Mouse (Mus musculus): ENCODE measurements around the gene Gltpd2. TPM values are rescaled to one million over a fixed set of nuclear protein-coding genes. Genes with fewer than 3 reads are reported as not detected.
A peak's percentile ranks its signal among the peaks of the same experiment; 100 is the strongest.

Gene Gltpd2
- polyA plus RNA-seq, 1 experiment: not detected

DNA sequence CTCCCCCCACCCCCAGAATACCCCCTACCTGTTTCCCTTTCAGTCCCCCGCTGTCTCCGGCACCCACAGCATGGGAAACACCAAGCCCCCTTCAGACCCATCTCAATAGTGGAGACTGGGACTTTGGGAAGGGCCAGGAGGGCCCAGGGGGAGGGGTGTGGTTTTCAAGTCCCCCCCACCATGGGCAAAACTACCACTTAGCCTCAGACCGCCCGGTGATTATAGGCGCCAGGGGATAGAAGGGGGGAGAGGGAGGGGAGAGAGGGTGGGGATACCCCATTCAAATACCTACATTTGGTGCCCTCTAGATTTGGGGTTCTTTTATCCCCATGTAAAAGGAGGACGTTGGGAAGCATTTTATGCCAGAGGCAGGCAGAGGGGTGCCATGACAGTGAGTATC lies 13.8 kb downstream of the Gltpd2 start, which contains the start of gene Gm40193:
Gene Gm40193 (minus strand): TSS at position 101 of the 400 bp plus-strand sequence.
- Histone ChIP-seq H3K27ac (ENCODE audit: insufficient read depth, low read length) (no peak within 1 kb of the TSS), H3K9ac (ENCODE audit: low read depth, poor library complexity, severe bottlenecking) (no peak within 1 kb of the TSS), H3K4me3 (ENCODE audit: low read depth, low read length) (no peak within 1 kb of the TSS), H3K27me3 (ENCODE audit: control insufficient read depth, insufficient read depth, low read length, poor library complexity, severe bottlenecking) (no peaks in the 10 kb centered on the region), H3K9me3 (replicated peaks; ENCODE audit: control insufficient read depth, insufficient read depth, low read length, poor library complexity, severe bottlenecking) (no peaks in the 10 kb centered on the region), H3K4me1 (ENCODE audit: control insufficient read depth, insufficient read depth, low read length) (no peaks in the 10 kb centered on the region), H3K36me3 (ENCODE audit: control insufficient read depth, insufficient read depth, low read length, poor library complexity, severe bottlenecking) (peaks cover 7% of the 10 kb centered on the region)
- TF ChIP-seq EP300 (IDR thresholded peaks at IDR 0.05; ENCODE audit: insufficient read depth, low read depth, low read length): no peak

DNA sequence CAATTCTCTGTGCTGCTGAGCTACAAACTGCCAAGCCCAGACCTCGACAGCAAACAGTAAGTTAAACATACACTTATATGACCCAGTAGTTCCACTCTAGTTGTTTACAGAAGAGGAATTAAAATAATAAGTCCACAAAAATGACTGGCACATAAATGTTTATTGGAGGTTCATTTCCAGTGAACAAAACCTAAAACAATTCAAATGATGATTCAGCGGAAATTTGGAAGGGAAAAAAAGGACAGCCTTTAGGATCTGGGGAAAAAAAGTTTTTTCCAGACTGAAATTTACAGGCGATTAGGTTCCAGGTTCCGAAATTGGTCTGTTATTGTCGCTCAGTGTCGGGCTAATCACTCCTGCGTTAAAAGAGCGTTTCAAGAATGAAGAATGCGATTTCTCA lies 20.4 kb downstream of the Gltpd2 start:
- Histone ChIP-seq H3K27ac (ENCODE audit: insufficient read depth, low read length) (no peak overlapping the region), H3K27me3 (ENCODE audit: control insufficient read depth, insufficient read depth, low read length, poor library complexity, severe bottlenecking) (no peaks in the 10 kb centered on the region), H3K9me3 (replicated peaks; ENCODE audit: control insufficient read depth, insufficient read depth, low read length, poor library complexity, severe bottlenecking) (no peaks in the 10 kb centered on the region), H3K9ac (ENCODE audit: low read depth, poor library complexity, severe bottlenecking) (peak overlapping the region; percentile 65), H3K4me3 (ENCODE audit: low read depth, low read length) (peak overlapping the region; percentile 71), H3K36me3 (ENCODE audit: control insufficient read depth, insufficient read depth, low read length, poor library complexity, severe bottlenecking) (no peaks in the 10 kb centered on the region), H3K4me1 (ENCODE audit: control insufficient read depth, insufficient read depth, low read length) (no peaks in the 10 kb centered on the region)
- TF ChIP-seq EP300 (IDR thresholded peaks at IDR 0.05; ENCODE audit: insufficient read depth, low read depth, low read length): no peak
- no peak for TF ChIP-seq POLR2A (IDR thresholded peaks at IDR 0.05; ENCODE audit: insufficient read depth, low read length)
- no peak for TF ChIP-seq CTCF (IDR thresholded peaks at IDR 0.05; ENCODE audit: low read depth, low read length)

DNA sequence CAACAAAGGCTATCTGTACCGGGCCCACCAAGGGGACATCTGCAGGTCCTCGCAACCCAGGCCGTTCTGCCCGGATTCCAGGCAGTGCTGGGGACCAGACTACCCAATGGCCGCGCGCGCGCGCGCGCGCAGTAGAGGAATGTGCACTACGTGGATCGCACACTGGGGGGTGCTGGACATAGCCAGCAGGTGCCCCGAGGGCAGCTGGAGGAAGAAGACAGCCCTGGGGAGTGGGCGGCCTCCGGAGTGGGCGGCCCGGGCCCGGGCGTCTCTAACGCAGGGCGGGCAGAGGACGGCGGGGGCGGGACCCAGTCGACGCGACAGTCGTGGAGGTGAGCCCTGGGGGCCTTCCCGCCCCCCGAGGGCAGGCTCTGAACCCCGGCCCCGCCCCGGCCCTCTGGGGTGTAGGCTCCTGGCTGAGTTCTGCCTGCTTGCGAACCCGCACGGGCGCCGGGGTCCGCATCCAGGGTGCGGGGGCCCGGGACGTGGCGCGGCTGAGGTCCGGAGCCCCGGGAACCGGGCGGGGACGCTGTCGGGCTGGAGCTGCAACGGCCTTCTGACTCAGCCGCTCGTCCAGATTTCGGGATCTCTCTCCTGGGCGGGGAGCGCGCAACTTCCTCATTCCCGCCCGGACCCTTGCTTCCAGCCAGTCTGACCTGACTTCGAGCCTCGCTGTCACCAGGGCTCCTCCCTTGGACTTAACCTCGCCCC lies 21.0 kb downstream of the Gltpd2 start, which contains the start of gene Pld2:
Gene Pld2 (plus strand): TSS at position 188 of the 711 bp plus-strand sequence.
- peak within 1 kb of the TSS; percentile 78 for H3K4me3 ChIP-seq (ENCODE audit: low read depth, low read length)
- H3K9me3 ChIP-seq (replicated peaks; ENCODE audit: control insufficient read depth, insufficient read depth, low read length, poor library complexity, severe bottlenecking): no peaks in the 10 kb centered on the region
- H3K27me3 ChIP-seq (ENCODE audit: control insufficient read depth, insufficient read depth, low read length, poor library complexity, severe bottlenecking): no peaks in the 10 kb centered on the region
- H3K27ac ChIP-seq (ENCODE audit: insufficient read depth, low read length): no peak within 1 kb of the TSS
- no peaks in the 10 kb centered on the region for H3K4me1 ChIP-seq (ENCODE audit: control insufficient read depth, insufficient read depth, low read length)
- H3K9ac ChIP-seq (ENCODE audit: low read depth, poor library complexity, severe bottlenecking): peak within 1 kb of the TSS; percentile 65
- H3K36me3 ChIP-seq (ENCODE audit: control insufficient read depth, insufficient read depth, low read length, poor library complexity, severe bottlenecking): no peaks in the 10 kb centered on the region
- TF ChIP-seq CTCF (IDR thresholded peaks at IDR 0.05; ENCODE audit: low read depth, low read length): peak; percentile 27
- no peak for TF ChIP-seq POLR2A (IDR thresholded peaks at IDR 0.05; ENCODE audit: insufficient read depth, low read length)
- TF ChIP-seq EP300 (IDR thresholded peaks at IDR 0.05; ENCODE audit: insufficient read depth, low read depth, low read length): peak; percentile 39; the same call in 1 of the 2 replicates

DNA sequence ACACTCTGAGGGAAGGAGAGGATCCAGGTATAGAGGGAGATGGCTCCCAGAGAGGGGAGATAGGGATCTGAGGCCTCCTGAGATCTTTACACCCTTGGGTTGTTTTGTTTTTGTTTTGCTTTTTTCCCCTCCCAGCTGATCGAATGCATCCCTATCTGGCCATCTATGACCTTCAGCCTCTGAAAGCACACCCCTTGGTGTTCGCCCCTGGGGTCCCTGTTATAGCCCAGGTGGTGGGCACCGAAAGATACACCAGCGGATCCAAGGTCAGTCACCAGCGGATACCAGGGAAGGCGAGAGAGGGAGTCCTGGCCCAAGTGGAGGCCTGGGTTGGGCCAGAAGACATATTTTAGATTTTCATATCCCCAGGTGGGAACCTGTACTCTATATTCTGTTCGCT lies 21.9 kb downstream of the Gltpd2 start:
- H3K9me3 ChIP-seq (replicated peaks; ENCODE audit: control insufficient read depth, insufficient read depth, low read length, poor library complexity, severe bottlenecking): no peaks in the 10 kb centered on the region
- no peaks in the 10 kb centered on the region for H3K27me3 ChIP-seq (ENCODE audit: control insufficient read depth, insufficient read depth, low read length, poor library complexity, severe bottlenecking)
- TF ChIP-seq POLR2A (IDR thresholded peaks at IDR 0.05; ENCODE audit: insufficient read depth, low read length): no peak
- TF ChIP-seq CTCF (IDR thresholded peaks at IDR 0.05; ENCODE audit: low read depth, low read length): no peak
- no peak for TF ChIP-seq EP300 (IDR thresholded peaks at IDR 0.05; ENCODE audit: insufficient read depth, low read depth, low read length)
- no peaks in the 10 kb centered on the region for H3K4me1 ChIP-seq (ENCODE audit: control insufficient read depth, insufficient read depth, low read length)
- no peaks in the 10 kb centered on the region for H3K36me3 ChIP-seq (ENCODE audit: control insufficient read depth, insufficient read depth, low read length, poor library complexity, severe bottlenecking)
- H3K27ac ChIP-seq (ENCODE audit: insufficient read depth, low read length): no peak overlapping the region
- H3K4me3 ChIP-seq (ENCODE audit: low read depth, low read length): peak overlapping the region; percentile 78; the same call in 1 of the 2 replicates
- H3K9ac ChIP-seq (ENCODE audit: low read depth, poor library complexity, severe bottlenecking): peak overlapping the region; percentile 65; the same call in 1 of the 2 replicates

DNA sequence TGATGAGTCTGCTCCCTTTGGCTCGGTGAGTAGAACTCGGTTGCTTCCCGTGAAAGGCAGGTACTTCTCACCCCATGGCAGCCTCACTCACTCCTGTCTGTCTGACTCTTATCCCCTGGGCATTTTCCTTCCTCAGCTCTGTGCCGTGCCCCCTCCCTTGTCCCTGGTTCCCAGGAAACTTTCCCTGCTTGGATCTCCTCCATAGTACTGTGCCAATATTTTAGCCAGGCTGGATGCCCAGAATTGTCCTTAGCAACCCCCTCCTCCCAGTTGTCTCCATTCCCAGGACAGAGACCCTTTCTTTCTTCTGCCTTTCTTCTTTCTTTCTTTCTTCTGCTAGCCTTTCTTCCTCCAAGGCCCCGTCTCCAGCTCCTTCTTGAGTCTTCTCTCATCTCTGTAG lies 22.4 kb downstream of the Gltpd2 start:
- H3K9ac ChIP-seq (ENCODE audit: low read depth, poor library complexity, severe bottlenecking): no peak overlapping the region
- no peaks in the 10 kb centered on the region for H3K36me3 ChIP-seq (ENCODE audit: control insufficient read depth, insufficient read depth, low read length, poor library complexity, severe bottlenecking)
- TF ChIP-seq POLR2A (IDR thresholded peaks at IDR 0.05; ENCODE audit: insufficient read depth, low read length) (no peak), CTCF (IDR thresholded peaks at IDR 0.05; ENCODE audit: low read depth, low read length) (no peak), EP300 (IDR thresholded peaks at IDR 0.05; ENCODE audit: insufficient read depth, low read depth, low read length) (no peak)
- H3K27ac ChIP-seq (ENCODE audit: insufficient read depth, low read length): no peak overlapping the region
- H3K4me1 ChIP-seq (ENCODE audit: control insufficient read depth, insufficient read depth, low read length): no peaks in the 10 kb centered on the region
- H3K27me3 ChIP-seq (ENCODE audit: control insufficient read depth, insufficient read depth, low read length, poor library complexity, severe bottlenecking): no peaks in the 10 kb centered on the region
- H3K4me3 ChIP-seq (ENCODE audit: low read depth, low read length): no peak overlapping the region
- no peaks in the 10 kb centered on the region for H3K9me3 ChIP-seq (replicated peaks; ENCODE audit: control insufficient read depth, insufficient read depth, low read length, poor library complexity, severe bottlenecking)

DNA sequence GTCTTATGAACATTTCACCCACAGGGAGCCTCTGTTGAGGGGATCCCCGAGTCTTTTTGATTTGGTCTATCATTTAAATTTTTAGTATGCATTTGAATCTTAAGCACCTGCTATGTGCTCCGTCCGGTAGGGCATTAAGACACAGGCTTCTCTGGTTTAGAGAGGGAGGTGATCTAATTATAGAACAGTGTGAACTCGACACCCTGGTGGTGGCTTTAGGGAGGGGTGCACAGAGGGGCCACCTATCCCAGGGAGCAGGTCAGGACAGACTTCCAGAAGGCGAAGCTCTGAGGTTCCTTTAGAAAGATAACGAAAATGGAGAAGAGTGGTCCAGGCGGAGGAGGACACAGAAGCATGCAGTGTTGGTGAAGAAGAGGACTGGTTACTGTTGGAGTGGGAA lies 25.5 kb downstream of the Gltpd2 start:
- Histone ChIP-seq H3K9ac (ENCODE audit: low read depth, poor library complexity, severe bottlenecking) (no peak overlapping the region), H3K9me3 (replicated peaks; ENCODE audit: control insufficient read depth, insufficient read depth, low read length, poor library complexity, severe bottlenecking) (no peaks in the 10 kb centered on the region), H3K27me3 (ENCODE audit: control insufficient read depth, insufficient read depth, low read length, poor library complexity, severe bottlenecking) (no peaks in the 10 kb centered on the region), H3K4me3 (ENCODE audit: low read depth, low read length) (no peak overlapping the region), H3K4me1 (ENCODE audit: control insufficient read depth, insufficient read depth, low read length) (no peaks in the 10 kb centered on the region), H3K36me3 (ENCODE audit: control insufficient read depth, insufficient read depth, low read length, poor library complexity, severe bottlenecking) (no peaks in the 10 kb centered on the region), H3K27ac (ENCODE audit: insufficient read depth, low read length) (no peak overlapping the region)
- TF ChIP-seq EP300 (IDR thresholded peaks at IDR 0.05; ENCODE audit: insufficient read depth, low read depth, low read length) (no peak), POLR2A (IDR thresholded peaks at IDR 0.05; ENCODE audit: insufficient read depth, low read length) (no peak), CTCF (IDR thresholded peaks at IDR 0.05; ENCODE audit: low read depth, low read length) (no peak)
